Mouse (Mus musculus): Measurements from ENCODE around the gene Il21r.

DNA sequence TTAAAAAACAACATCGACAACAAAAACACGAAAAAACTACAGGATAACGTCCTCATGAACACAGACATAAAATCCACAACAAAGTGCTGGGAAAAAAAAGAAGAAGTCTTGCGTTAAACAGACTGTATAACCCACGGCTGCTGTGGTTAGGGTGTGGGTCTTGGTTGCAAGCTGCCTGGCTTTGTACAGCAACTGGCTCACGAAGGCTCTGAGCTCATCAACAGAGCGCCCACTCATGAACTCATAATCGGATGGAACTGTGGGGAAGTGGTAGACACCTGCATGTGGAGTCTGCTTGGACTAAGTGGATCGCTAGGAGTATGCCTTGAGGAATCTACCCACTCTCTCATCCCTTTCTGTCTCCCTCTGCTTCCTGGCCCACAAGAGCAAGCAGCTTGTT lies 6.1 kb upstream of the Il21r start:
- TF ChIP-seq POLR2A (IDR thresholded peaks at IDR 0.05; ENCODE audit: low read depth, low read length) (no peak), CTCF (IDR thresholded peaks at IDR 0.05; ENCODE audit: borderline replicate concordance, insufficient read depth, low read length) (no peak)

All from embryonic fibroblast, embryonic 13.5 days (primary cell).